Mouse (Mus musculus): ENCODE results near the gene Chordc1. TPM values are rescaled to one million over a fixed set of nuclear protein-coding genes. Genes with fewer than 3 reads are reported as not detected.

The Chordc1 gene
- total RNA-seq (2023) = 79.8 to 88.8 TPM (median 84.0 TPM) in 4 replicates

DNA sequence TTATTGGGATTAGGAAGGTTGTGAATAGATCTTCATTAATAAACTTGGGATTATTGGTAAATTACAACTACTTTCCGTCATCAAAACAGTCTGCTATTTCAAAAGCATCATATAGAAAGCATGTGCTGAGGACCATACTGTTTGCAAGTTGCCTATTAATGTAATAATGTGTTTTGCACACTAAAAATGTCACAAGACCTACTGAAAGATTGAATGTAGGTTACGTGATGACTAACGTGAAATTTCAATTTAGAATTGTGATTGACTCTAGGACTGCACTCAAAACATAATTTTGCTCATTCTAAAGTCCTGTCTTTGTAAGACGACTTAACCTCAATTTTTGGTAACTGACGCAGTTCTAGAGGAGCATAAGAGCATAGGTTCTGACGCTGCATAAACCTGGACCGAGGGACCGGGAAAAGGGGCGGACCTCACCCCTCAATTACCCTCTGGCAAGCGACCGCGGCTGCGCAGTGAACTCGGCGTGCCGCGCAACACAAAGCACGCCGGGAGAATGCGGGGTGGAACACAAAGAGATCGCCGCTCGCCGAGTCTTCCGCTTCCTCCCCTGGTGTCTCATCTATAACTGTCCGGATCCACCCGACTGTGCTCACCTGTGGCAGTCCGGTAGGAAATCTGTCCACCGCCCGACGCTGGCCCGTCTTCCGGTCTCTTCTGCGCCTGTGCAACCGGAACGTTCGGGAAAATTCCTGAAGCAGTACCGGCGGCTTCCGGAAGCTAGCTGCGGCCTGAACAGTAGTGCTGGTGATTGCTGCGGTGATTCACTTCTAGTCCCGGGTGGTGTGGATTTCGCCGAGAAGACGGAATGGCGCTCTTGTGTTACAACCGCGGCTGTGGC, at the start of gene Chordc1:
Chordc1 (plus strand) TSS at position 555 of the 859 bp plus-strand sequence.

Other genes with a start within 250 kb of the Chordc1 start
- gene Naalad2, start 110.9 kb downstream of the Chordc1 start, total RNA-seq (2023) = not detected in 4 replicates
- not detected in 4 replicates for gene Ubtfl1, start 112.3 kb downstream of the Chordc1 start, total RNA-seq (2023)
- not detected in 4 replicates for gene Mbd3l2, start 138.5 kb downstream of the Chordc1 start, total RNA-seq (2023)
- 0.69 to 1.9 TPM (median 1.5 TPM) in 4 replicates for gene Zfp558, start 186.1 kb downstream of the Chordc1 start, total RNA-seq (2023)
- gene Mbd3l1, start 186.2 kb downstream of the Chordc1 start, total RNA-seq (2023) = not detected in 4 replicates

Measured in B cell, adult 62 days (primary cell).